Mouse (Mus musculus) MEL (cell line): ENCODE measurements around the gene AC109138.7. TPM values are rescaled to one million over a fixed set of nuclear protein-coding genes. Genes with fewer than 3 reads are reported as not detected.

ENCODE experiments used
- DNase-seq: peaks from one replicate; pipeline ENCODE4 v3.0.0; 2011; ENCODE audit warnings: low read depth, low spot score
- H3K27ac ChIP-seq: 2 replicates; pipeline ENCODE4 v1.5.1; 2012; ENCODE audit warnings: low read depth, mild to moderate bottlenecking, control low read depth, low read length, moderate library complexity; ENCODE audit not compliant: control insufficient read depth
- H3K27me3 ChIP-seq, 2 experiments: fragments of 150-350 bp in 1 of 2; sonication (generic) in 1 of 2; 2 replicates each; pipeline ENCODE4 v1.6.1; 2012; ENCODE audit warnings: low read length in 2 of 2, mild to moderate bottlenecking in 2 of 2, improper control_type of control experiment in 1 of 2, moderate library complexity in 1 of 2; ENCODE audit not compliant: insufficient read depth in 2 of 2, control insufficient read depth in 1 of 2
- H3K36me3 ChIP-seq, 2 experiments: 2 replicates each; pipeline ENCODE4 v1.6.1; 2012 to 2014; ENCODE audit warnings: low read length in 2 of 2, improper control_type of control experiment in 1 of 2, inconsistent platforms in 1 of 2, mild to moderate bottlenecking in 1 of 2; ENCODE audit not compliant: insufficient read depth in 2 of 2, control insufficient read depth in 1 of 2
- H3K4me1 ChIP-seq, 2 experiments: fragments of 150-350 bp in 1 of 2; sonication (generic) in 1 of 2; 2 replicates each; pipeline ENCODE4 v1.6.1; 2012; ENCODE audit warnings: low read length in 2 of 2, improper control_type of control experiment in 1 of 2, mild to moderate bottlenecking in 1 of 2; ENCODE audit not compliant: insufficient read depth in 2 of 2, control insufficient read depth in 1 of 2
- H3K4me3 ChIP-seq, 2 experiments: fragments of 150-350 bp in 1 of 2; sonication (generic) in 1 of 2; 2 replicates each; pipeline ENCODE4 v1.5.1; 2012; ENCODE audit warnings: low read depth in 2 of 2, low read length in 2 of 2, mild to moderate bottlenecking in 2 of 2, moderate library complexity in 2 of 2, control low read depth in 1 of 2, improper control_type of control experiment in 1 of 2; ENCODE audit not compliant: control insufficient read depth in 1 of 2, insufficient read depth in 1 of 2
- H3K79me2 ChIP-seq: 2 replicates; pipeline ENCODE4 v1.6.1; 2012; ENCODE audit warnings: mild to moderate bottlenecking, low read length, moderate library complexity; ENCODE audit not compliant: control insufficient read depth, poor library complexity, insufficient read depth
- H3K9ac ChIP-seq: 2 replicates; pipeline ENCODE4 v1.6.1; 2012; ENCODE audit warnings: low read depth, mild to moderate bottlenecking, control low read depth, low read length, moderate library complexity; ENCODE audit not compliant: control insufficient read depth, poor library complexity, severe bottlenecking
- H3K9me3 ChIP-seq: fragments of 150-350 bp; sonication (generic); replicated peaks from 2 replicates; pipeline ENCODE4 v1.6.1; 2012; ENCODE audit warnings: mild to moderate bottlenecking, low read length, improper control_type of control experiment, moderate library complexity; ENCODE audit not compliant: insufficient read depth
- BHLHE40 ChIP-seq: IDR thresholded peaks from 2 replicates; pipeline ENCODE4 v1.6.1; 2012; ENCODE audit warnings: low read depth, mild to moderate bottlenecking, inconsistent platforms, low read length, improper control_type of control experiment, borderline replicate concordance
- CHD1 ChIP-seq: IDR thresholded peaks from 2 replicates; pipeline ENCODE4 v1.6.1; 2012; ENCODE audit warnings: low read depth, mild to moderate bottlenecking, inconsistent platforms, low read length, improper control_type of control experiment
- CHD2 ChIP-seq: IDR thresholded peaks from 2 replicates; pipeline ENCODE4 v1.6.1; 2011; ENCODE audit warnings: low read length, improper control_type of control experiment
- CTCF ChIP-seq, 3 experiments: IDR thresholded peaks in 2 of 3; conservative IDR thresholded peaks in 1 of 3; 2 replicates each; pipeline ENCODE4 v1.5.1; 2011 to 2012; ENCODE audit warnings: low read length in 3 of 3, low read depth in 2 of 3, mild to moderate bottlenecking in 2 of 3, improper control_type of control experiment in 1 of 3, inconsistent platforms in 1 of 3, mixed read lengths in 1 of 3, moderate library complexity in 1 of 3; ENCODE audit not compliant: control insufficient read depth in 1 of 3, insufficient read depth in 1 of 3, poor library complexity in 1 of 3, severe bottlenecking in 1 of 3
- E2F4 ChIP-seq: IDR thresholded peaks from 2 replicates; pipeline ENCODE4 v1.6.1; 2011; ENCODE audit warnings: low read depth, low read length, improper control_type of control experiment, borderline replicate concordance
- ELF1 ChIP-seq: IDR thresholded peaks from 2 replicates; pipeline ENCODE4 v1.6.1; 2014; ENCODE audit warnings: low read depth, mild to moderate bottlenecking, inconsistent platforms, low read length, improper control_type of control experiment, moderate library complexity
- GABPA ChIP-seq: IDR thresholded peaks from 2 replicates; pipeline ENCODE4 v1.6.1; 2012; ENCODE audit warnings: low read depth, mild to moderate bottlenecking, inconsistent platforms, low read length, improper control_type of control experiment, moderate library complexity
- HCFC1 ChIP-seq: IDR thresholded peaks from 2 replicates; pipeline ENCODE4 v1.6.1; 2012; ENCODE audit warnings: low read depth, mild to moderate bottlenecking, inconsistent platforms, low read length, improper control_type of control experiment, moderate library complexity
- JUND ChIP-seq: IDR thresholded peaks from 2 replicates; pipeline ENCODE4 v1.6.1; 2011; ENCODE audit warnings: low read depth, mild to moderate bottlenecking, improper control_type of control experiment, low read length
- MAX ChIP-seq: IDR thresholded peaks from 2 replicates; pipeline ENCODE4 v1.6.1; 2011; ENCODE audit warnings: low read length, improper control_type of control experiment
- MAZ ChIP-seq: IDR thresholded peaks from 2 replicates; pipeline ENCODE4 v1.6.1; 2012; ENCODE audit warnings: low read depth, mild to moderate bottlenecking, inconsistent platforms, low read length, improper control_type of control experiment
- MYB ChIP-seq: IDR thresholded peaks from 2 replicates; pipeline ENCODE4 v1.6.1; 2011; ENCODE audit warnings: mild to moderate bottlenecking, low read depth, low read length, improper control_type of control experiment
- MYC ChIP-seq: IDR thresholded peaks from 2 replicates; pipeline ENCODE4 v1.6.1; 2011; ENCODE audit warnings: low read depth, mild to moderate bottlenecking, low read length, improper control_type of control experiment, moderate library complexity
- POLR2AphosphoS2 ChIP-seq: IDR thresholded peaks from 2 replicates; pipeline ENCODE4 v1.6.1; 2011; ENCODE audit warnings: low read length, improper control_type of control experiment
- POLR2AphosphoS5 ChIP-seq: IDR thresholded peaks from 2 replicates; pipeline ENCODE4 v1.6.1; 2012; ENCODE audit warnings: low read depth, borderline replicate concordance, mild to moderate bottlenecking, inconsistent platforms, low read length, moderate library complexity, mixed read lengths
- RAD21 ChIP-seq: IDR thresholded peaks from 2 replicates; pipeline ENCODE4 v1.6.1; 2011; ENCODE audit warnings: mild to moderate bottlenecking, low read depth, low read length, improper control_type of control experiment
- RCOR1 ChIP-seq: IDR thresholded peaks from 2 replicates; pipeline ENCODE4 v1.6.1; 2012; ENCODE audit warnings: low read depth, mild to moderate bottlenecking, inconsistent platforms, low read length, improper control_type of control experiment
- SIN3A ChIP-seq: IDR thresholded peaks from 2 replicates; pipeline ENCODE4 v1.6.1; 2012; ENCODE audit warnings: low read length, improper control_type of control experiment, inconsistent platforms
- SMC3 ChIP-seq: IDR thresholded peaks from 2 replicates; pipeline ENCODE4 v1.6.1; 2011; ENCODE audit warnings: low read depth, low read length, improper control_type of control experiment
- TBP ChIP-seq: IDR thresholded peaks from 2 replicates; pipeline ENCODE4 v1.8.0; 2011; ENCODE audit warnings: low read depth, low read length, improper control_type of control experiment
- ZC3H11A ChIP-seq: IDR thresholded peaks from 2 replicates; pipeline ENCODE4 v1.6.1; 2012; ENCODE audit warnings: low read depth, mild to moderate bottlenecking, inconsistent platforms, low read length, improper control_type of control experiment
- ZKSCAN1 ChIP-seq: IDR thresholded peaks from 2 replicates; pipeline ENCODE4 v1.6.1; 2012; ENCODE audit warnings: low read depth, mild to moderate bottlenecking, inconsistent platforms, low read length, improper control_type of control experiment, moderate library complexity
- polyA plus RNA-seq, 2 experiments: library from polyadenylated mRNA; stranded (reverse) in 1 of 2; unstranded in 1 of 2; fragments of >175 nt in 1 of 2; fragments of >200 nt in 1 of 2; gene quantifications; 2 replicates each; pipeline versions ENCODE4 v1.2.1 to v1.2.4; 2012; ENCODE audit warnings: low replicate concordance in 2 of 2, low read depth in 1 of 2; ENCODE audit not compliant: insufficient read length in 2 of 2, insufficient read depth in 1 of 2, missing spikeins in 1 of 2
- total RNA-seq: library from RNA; depleted of rRNA; stranded (reverse); fragments of 300-350 nt; gene quantifications from 2 replicates; pipeline ENCODE4 v1.2.3, GENCODE M21; 2012

Gene AC109138.7
- total and polyA plus RNA-seq, 3 experiments = not detected

DNA sequence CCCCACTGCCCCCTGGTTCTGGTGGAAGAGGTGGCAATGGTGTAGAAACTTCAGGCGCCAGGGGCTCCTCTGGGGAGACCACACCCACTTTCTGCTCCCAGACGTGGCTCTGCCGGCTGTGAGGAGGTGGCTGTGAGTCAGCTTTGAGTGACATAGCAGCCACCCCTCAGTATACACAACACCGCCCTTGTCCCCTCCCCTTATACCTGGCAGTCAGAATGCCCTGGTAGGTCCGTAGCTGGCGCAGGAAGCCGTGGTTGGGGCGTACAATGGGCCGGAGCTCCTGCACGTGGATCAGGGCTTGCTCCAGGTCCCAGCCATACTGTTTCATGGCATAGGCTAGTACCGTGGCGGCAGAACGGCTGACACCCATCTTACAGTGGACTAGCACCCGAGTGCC, 49.5 kb downstream of the AC109138.7 start:
- peaks cover 3% of the 10 kb centered on the region in 2 experiments; a peak in 3 of 4 replicates for H3K4me1 ChIP-seq
- no peak overlapping the region for H3K9ac ChIP-seq
- H3K79me2 ChIP-seq = no peaks in the 10 kb centered on the region; the same call in 1 of the 2 replicates
- TF ChIP-seq MYB (no peak), CHD2 (no peak), BHLHE40 (no peak), ELF1 (no peak)
- no peak overlapping the region for H3K4me3 ChIP-seq
- no peaks in the 10 kb centered on the region for H3K27me3 ChIP-seq
- H3K9me3 ChIP-seq = no peaks in the 10 kb centered on the region
- no peak overlapping the region for H3K27ac ChIP-seq
- H3K36me3 ChIP-seq = no peaks in the 10 kb centered on the region
- DNase-seq = no peak

- TF ChIP-seq E2F4 = no peak
- TF ChIP-seq RAD21 = no peak
- no peak for TF ChIP-seq CTCF (IDR thresholded peaks at IDR 0.05 in 2 of 3, conservative IDR thresholded peaks at IDR 0.05 in 1 of 3; ENCODE audit: control insufficient read depth in 1 of 3, insufficient read depth in 1 of 3, low read depth in 2 of 3, low read length in 3 of 3, poor library complexity in 1 of 3, severe bottlenecking in 1 of 3)
- TF ChIP-seq POLR2AphosphoS2 = no peak
- no peak for TF ChIP-seq HCFC1
- TF ChIP-seq RCOR1 = no peak
- no peak for TF ChIP-seq CHD1
- TF ChIP-seq GABPA = no peak
- no peak for TF ChIP-seq ZKSCAN1
- TF ChIP-seq POLR2AphosphoS5 = no peak
- no peak for TF ChIP-seq MAZ
- Histone ChIP-seq H3K9me3 (no peaks in the 10 kb centered on the region), H3K4me1 (peaks cover 3% of the 10 kb centered on the region in 2 experiments; a peak in 3 of 4 replicates), H3K27me3 (no peaks in the 10 kb centered on the region), H3K27ac (no peak overlapping the region), H3K4me3 (no peak overlapping the region), H3K36me3 (no peaks in the 10 kb centered on the region), H3K79me2 (no peaks in the 10 kb centered on the region; the same call in 1 of the 2 replicates), H3K9ac (no peak overlapping the region)
- DNase-seq = no peak
Measured at GRCm38 (mm10) chr19:4264171-4264780, 50.1 kb downstream of the AC109138.7 start.

DNA sequence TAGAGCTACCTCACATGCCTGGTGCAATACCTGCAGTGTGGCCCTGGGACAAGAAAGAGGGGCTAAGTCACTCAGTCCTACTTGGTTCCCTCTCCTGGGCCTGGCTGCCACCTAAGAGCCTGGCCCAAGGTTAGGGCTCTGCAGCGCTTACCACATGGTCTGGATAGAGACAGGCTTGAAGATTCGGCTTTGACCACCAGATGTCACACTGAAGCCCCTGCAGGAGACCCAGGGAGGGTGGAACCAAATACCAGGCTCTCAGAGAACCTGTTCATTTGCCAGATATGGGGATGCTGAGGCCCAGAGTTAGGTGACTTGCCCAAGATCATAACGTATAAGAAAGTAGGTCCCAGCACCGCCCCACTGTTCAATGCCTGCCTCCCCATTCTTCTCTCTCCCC, 51.8 kb downstream of the AC109138.7 start:
- H3K79me2 ChIP-seq = no peaks in the 10 kb centered on the region; the same call in 1 of the 2 replicates
- TF ChIP-seq MAX (no peak), SIN3A (no peak), SMC3 (peak; percentile 34), CTCF (IDR thresholded peaks at IDR 0.05 in 2 of 3, conservative IDR thresholded peaks at IDR 0.05 in 1 of 3; ENCODE audit: control insufficient read depth in 1 of 3, insufficient read depth in 1 of 3, low read depth in 2 of 3, low read length in 3 of 3, poor library complexity in 1 of 3, severe bottlenecking in 1 of 3) (peak in 1 of 3 experiments; percentile 14; a peak in 1 of 6 replicates), ZKSCAN1 (no peak), TBP (no peak), MYC (no peak), CHD2 (no peak), MAZ (no peak), HCFC1 (no peak), ZC3H11A (no peak), JUND (no peak)
- H3K27ac ChIP-seq = no peak overlapping the region
- no peak overlapping the region for H3K9ac ChIP-seq
- H3K4me3 ChIP-seq = no peak overlapping the region
- no peak for DNase-seq
- peaks cover 3% of the 10 kb centered on the region in 2 experiments; a peak in 3 of 4 replicates for H3K4me1 ChIP-seq
- no peaks in the 10 kb centered on the region for H3K36me3 ChIP-seq
- no peaks in the 10 kb centered on the region for H3K27me3 ChIP-seq
- no peaks in the 10 kb centered on the region for H3K9me3 ChIP-seq
